20 mouse cellular contexts compared by ENCODE assay signal in genomic region chr4:138466690-138467089, GRCm38 (mm10). TPM values are rescaled to one million over a fixed set of nuclear protein-coding genes. Genes with fewer than 3 reads are reported as not detected.
DNase-seq lines count a peak whose midpoint lies in the region; ATAC-seq and TF ChIP-seq lines count a peak whose summit lies in the region.
"Had no signal": no experiment of that assay in that cellular context is flagged by ENCODE, and none has a peak within 500 bp of the region (broad histone marks: within the 10 kb centered on the region; RNA-seq: fewer than 3 reads in every experiment).

No protein-coding gene starts in this region.

- TF ChIP-seq CTCF in forebrain, postnatal 0 days (IDR thresholded peaks at IDR 0.05; ENCODE audit: low read depth) = peak; percentile 43
- TF ChIP-seq CTCF in layer of hippocampus, adult 2 months (conservative IDR thresholded peaks at IDR 0.05) = peak; percentile 56
- TF ChIP-seq CTCF in stomach, postnatal 0 days (IDR thresholded peaks at IDR 0.05; ENCODE audit: low read depth) = peak; percentile 43

- no peak for TF ChIP-seq EP300 in stomach, postnatal 0 days (optimal IDR thresholded peaks at IDR 0.05)

- H3K4me1 ChIP-seq in forebrain, postnatal 0 days (ENCODE audit: insufficient read depth) = peaks cover 26% of the 10 kb centered on the region
- H3K4me1 ChIP-seq in forebrain, embryonic 11.5 days (replicated peaks; ENCODE audit: control insufficient read depth, insufficient read depth, low read length) = peaks cover 21% of the 10 kb centered on the region
- peaks cover 28% of the 10 kb centered on the region for H3K4me1 ChIP-seq in midbrain, embryonic 11.5 days (ENCODE audit: control insufficient read depth, insufficient read depth, low read length)
- H3K4me1 ChIP-seq in midbrain, embryonic 14.5 days (ENCODE audit: control insufficient read depth, insufficient read depth, low read length) = peaks cover 40% of the 10 kb centered on the region
- H3K4me1 ChIP-seq in stomach, postnatal 0 days (replicated peaks; ENCODE audit: control insufficient read depth, insufficient read depth) = no peaks in the 10 kb centered on the region; the same call in none of the 2 replicates

- H3K27ac ChIP-seq in forebrain, postnatal 0 days (ENCODE audit: low read depth, low read length) = no peak overlapping the region
- H3K27ac ChIP-seq in forebrain, embryonic 11.5 days (ENCODE audit: low read depth, low read length) = no peak overlapping the region
- H3K27ac ChIP-seq in layer of hippocampus, adult 2 months = no peak overlapping the region
- no peak overlapping the region for H3K27ac ChIP-seq in midbrain, embryonic 11.5 days (ENCODE audit: low read depth, low read length)
- no peak overlapping the region for H3K27ac ChIP-seq in midbrain, embryonic 14.5 days (replicated peaks; ENCODE audit: low read depth, low read length)
- no peak overlapping the region for H3K27ac ChIP-seq in stomach, postnatal 0 days (replicated peaks)
- H3K27ac ChIP-seq: forebrain, embryonic 10.5 days; hindbrain, embryonic 12.5 days; midbrain, embryonic 12.5 days; neural tube, embryonic 13.5 days had no signal

- WGBS in forebrain, postnatal 0 days = 76% methylated on average over 6 of the region's 6 CpGs
- WGBS in forebrain, embryonic 11.5 days = 74% methylated on average over 6 of the region's 6 CpGs
- WGBS in midbrain, embryonic 11.5 days = 69% methylated on average over 6 of the region's 6 CpGs
- WGBS in midbrain, embryonic 14.5 days = 72% methylated on average over 6 of the region's 6 CpGs
- WGBS in stomach, postnatal 0 days = 74% methylated on average over 6 of the region's 6 CpGs

- DNase-seq in forebrain, postnatal 0 days = no peak
- no peak for DNase-seq in forebrain, embryonic 11.5 days (ENCODE audit: low spot score)
- DNase-seq in layer of hippocampus, adult 2 months (ENCODE audit: low spot score in 2 of 2) = no peak
- no peak for DNase-seq in layer of hippocampus, postnatal 14 days (ENCODE audit: low spot score in 2 of 2)
- DNase-seq in midbrain, embryonic 11.5 days (ENCODE audit: low spot score, missing footprints) = peak; percentile 49
- DNase-seq in midbrain, embryonic 14.5 days = no peak
- no peak for DNase-seq in stomach, postnatal 0 days (ENCODE audit: low spot score)
- DNase-seq: adrenal gland, postnatal 25 days; cerebellum, adult 9-10 months; heart, adult 18-20 months; lung, adult 2 months; thymus, adult 2 months; thymus, postnatal 4 days had no signal

- no peaks in the 10 kb centered on the region for H3K27me3 ChIP-seq in forebrain, postnatal 0 days (ENCODE audit: insufficient read depth, low read length)
- peaks cover 9% of the 10 kb centered on the region for H3K27me3 ChIP-seq in forebrain, embryonic 11.5 days (ENCODE audit: control insufficient read depth, insufficient read depth, low read length)
- peaks cover 2% of the 10 kb centered on the region; the same call in 1 of the 2 replicates for H3K27me3 ChIP-seq in midbrain, embryonic 11.5 days (ENCODE audit: control insufficient read depth, insufficient read depth, low read length)
- no peaks in the 10 kb centered on the region for H3K27me3 ChIP-seq in midbrain, embryonic 14.5 days (ENCODE audit: control insufficient read depth, insufficient read depth, low read length)
- no peaks in the 10 kb centered on the region for H3K27me3 ChIP-seq in stomach, postnatal 0 days (ENCODE audit: control insufficient read depth, insufficient read depth, low read length)

- no peak overlapping the region for H3K9ac ChIP-seq in forebrain, postnatal 0 days
- H3K9ac ChIP-seq in forebrain, embryonic 11.5 days (ENCODE audit: low read length) = no peak overlapping the region
- H3K9ac ChIP-seq in midbrain, embryonic 11.5 days (ENCODE audit: low read length) = no peak overlapping the region
- H3K9ac ChIP-seq in midbrain, embryonic 14.5 days (replicated peaks; ENCODE audit: low read length) = no peak overlapping the region
- no peak overlapping the region for H3K9ac ChIP-seq in stomach, postnatal 0 days (ENCODE audit: low read length)
- H3K9ac ChIP-seq: hindbrain, embryonic 12.5 days; midbrain, embryonic 12.5 days; neural tube, embryonic 13.5 days had no signal

- H3K36me3 ChIP-seq in forebrain, postnatal 0 days (ENCODE audit: insufficient read depth) = no peaks in the 10 kb centered on the region
- H3K36me3 ChIP-seq in forebrain, embryonic 11.5 days (ENCODE audit: control insufficient read depth, insufficient read depth, low read length) = no peaks in the 10 kb centered on the region
- H3K36me3 ChIP-seq in midbrain, embryonic 11.5 days (ENCODE audit: control insufficient read depth, insufficient read depth, low read length) = no peaks in the 10 kb centered on the region
- H3K36me3 ChIP-seq in midbrain, embryonic 14.5 days (ENCODE audit: control insufficient read depth, insufficient read depth, low read length) = no peaks in the 10 kb centered on the region
- no peaks in the 10 kb centered on the region for H3K36me3 ChIP-seq in stomach, postnatal 0 days (ENCODE audit: control insufficient read depth, insufficient read depth, low read length)
- H3K36me3 ChIP-seq: forebrain, embryonic 10.5 days; hindbrain, embryonic 12.5 days; midbrain, embryonic 12.5 days; neural tube, embryonic 13.5 days had no signal

- H3K4me2 ChIP-seq in forebrain, postnatal 0 days (ENCODE audit: low read depth) = no peak overlapping the region
- no peak overlapping the region for H3K4me2 ChIP-seq in forebrain, embryonic 11.5 days (ENCODE audit: low read depth, low read length, severe bottlenecking)
- H3K4me2 ChIP-seq in midbrain, embryonic 11.5 days = no peak overlapping the region
- H3K4me2 ChIP-seq in midbrain, embryonic 14.5 days (ENCODE audit: low read length) = no peak overlapping the region
- no peak overlapping the region for H3K4me2 ChIP-seq in stomach, postnatal 0 days (replicated peaks; ENCODE audit: low read depth)
- H3K4me2 ChIP-seq: hindbrain, embryonic 12.5 days; liver, embryonic 11.5 days; midbrain, embryonic 12.5 days; neural tube, embryonic 13.5 days had no signal

- H3K9me3 ChIP-seq in forebrain, postnatal 0 days (ENCODE audit: low read length) = no peaks in the 10 kb centered on the region
- H3K9me3 ChIP-seq in forebrain, embryonic 11.5 days (ENCODE audit: control insufficient read depth, low read length) = no peaks in the 10 kb centered on the region
- no peaks in the 10 kb centered on the region for H3K9me3 ChIP-seq in midbrain, embryonic 11.5 days (ENCODE audit: control insufficient read depth, low read length)
- H3K9me3 ChIP-seq in midbrain, embryonic 14.5 days (ENCODE audit: control insufficient read depth, low read length) = no peaks in the 10 kb centered on the region
- no peaks in the 10 kb centered on the region for H3K9me3 ChIP-seq in stomach, postnatal 0 days (ENCODE audit: control insufficient read depth, low read length)
- H3K9me3 ChIP-seq: forebrain, embryonic 10.5 days; hindbrain, embryonic 12.5 days; midbrain, embryonic 12.5 days; neural tube, embryonic 13.5 days had no signal

- H3K4me3 ChIP-seq in forebrain, postnatal 0 days (ENCODE audit: low read depth, low read length) = no peak overlapping the region
- H3K4me3 ChIP-seq in forebrain, embryonic 11.5 days (ENCODE audit: low read depth, low read length) = no peak overlapping the region
- H3K4me3 ChIP-seq in layer of hippocampus, adult 2 months = no peak overlapping the region
- no peak overlapping the region for H3K4me3 ChIP-seq in midbrain, embryonic 11.5 days (ENCODE audit: low read depth, low read length)
- no peak overlapping the region for H3K4me3 ChIP-seq in midbrain, embryonic 14.5 days (replicated peaks; ENCODE audit: low read depth, low read length)
- H3K4me3 ChIP-seq in stomach, postnatal 0 days (ENCODE audit: low read depth, low read length) = no peak overlapping the region
- H3K4me3 ChIP-seq: forebrain, embryonic 10.5 days; hindbrain, embryonic 12.5 days; midbrain, embryonic 12.5 days; neural tube, embryonic 13.5 days had no signal

- no peak for ATAC-seq in forebrain, postnatal 0 days
- no peak for ATAC-seq in forebrain, embryonic 11.5 days (replicated peaks; ENCODE audit: low FRiP score)
- no peak for ATAC-seq in midbrain, embryonic 11.5 days (ENCODE audit: low FRiP score)
- no peak for ATAC-seq in midbrain, embryonic 14.5 days (ENCODE audit: low FRiP score, low TSS enrichment)
- ATAC-seq in stomach, postnatal 0 days (ENCODE audit: low FRiP score, low TSS enrichment) = no peak
- ATAC-seq: CD4-positive, CD25-positive, alpha-beta regulatory T cell, adult 4 months; inflammation-experienced regulatory T-cells, adult 6 months had no signal

RNA-seq across cellular contexts. Expression of gene Camk2n1, which starts 12.6 kb away (rescaled TPM):
- total RNA-seq in forebrain, postnatal 0 days (2014; rRNA removed) = 45.9 and 48.3 TPM in 2 replicates
- 17.1 and 21.4 TPM in 2 replicates for polyA plus RNA-seq in forebrain, postnatal 0 days (2015; fragmentation: Nextera tagmentation; extraction: Ambion mirVana)
- polyA plus RNA-seq in forebrain, embryonic 11.5 days (2014; fragmentation: Nextera tagmentation; extraction: Ambion mirVana) = 2.2 and 2.5 TPM in 2 replicates
- 100 to 1,000 TPM; 378 to 385 TPM for total RNA-seq in layer of hippocampus, adult 2 months (2021)
- 100 to 1,000 TPM; 211 to 242 TPM for total RNA-seq in layer of hippocampus, postnatal 14 days (2021)
- 6.0 and 6.1 TPM in 2 replicates for polyA plus RNA-seq in midbrain, embryonic 11.5 days (2014; fragmentation: Nextera tagmentation; extraction: Ambion mirVana)
- 15.4 and 20.5 TPM in 2 replicates for polyA plus RNA-seq in midbrain, embryonic 14.5 days (2014; fragmentation: Nextera tagmentation; extraction: Ambion mirVana)
- 4.5 and 4.8 TPM in 2 replicates for polyA plus RNA-seq in stomach, postnatal 0 days (2015; fragmentation: Nextera tagmentation; extraction: Ambion mirVana)

RNA-seq across cellular contexts. Expression of gene Mul1, which starts 32.2 kb away (rescaled TPM):
- total RNA-seq in forebrain, postnatal 0 days (2014; rRNA removed) = 30.1 and 32.4 TPM in 2 replicates
- 13.5 and 19.4 TPM in 2 replicates for polyA plus RNA-seq in forebrain, postnatal 0 days (2015; fragmentation: Nextera tagmentation; extraction: Ambion mirVana)
- 18.6 and 21.1 TPM in 2 replicates for polyA plus RNA-seq in forebrain, embryonic 11.5 days (2014; fragmentation: Nextera tagmentation; extraction: Ambion mirVana)
- 10 to 100 TPM; 54.4 to 57.9 TPM for total RNA-seq in layer of hippocampus, adult 2 months (2021)
- 10 to 100 TPM; 43.4 to 46.7 TPM for total RNA-seq in layer of hippocampus, postnatal 14 days (2021)
- polyA plus RNA-seq in midbrain, embryonic 11.5 days (2014; fragmentation: Nextera tagmentation; extraction: Ambion mirVana) = 17.9 and 18.5 TPM in 2 replicates
- 22.8 and 23.8 TPM in 2 replicates for polyA plus RNA-seq in midbrain, embryonic 14.5 days (2014; fragmentation: Nextera tagmentation; extraction: Ambion mirVana)
- polyA plus RNA-seq in stomach, postnatal 0 days (2015; fragmentation: Nextera tagmentation; extraction: Ambion mirVana) = 17.1 and 18.7 TPM in 2 replicates
